Mouse (Mus musculus): ENCODE measurements at regions not wholly inside any gene's neighbourhood (a gene's known extent, or its start where the extent isn't known, plus 50 kb on each side); places are given as distances from the start of the nearest gene placed in this dataset.
"Not testable (repeated sequence)": the region's sequence is repeated elsewhere in the genome, so short reads cannot be mapped to it uniquely, and the experiment has no call there.

DNA sequence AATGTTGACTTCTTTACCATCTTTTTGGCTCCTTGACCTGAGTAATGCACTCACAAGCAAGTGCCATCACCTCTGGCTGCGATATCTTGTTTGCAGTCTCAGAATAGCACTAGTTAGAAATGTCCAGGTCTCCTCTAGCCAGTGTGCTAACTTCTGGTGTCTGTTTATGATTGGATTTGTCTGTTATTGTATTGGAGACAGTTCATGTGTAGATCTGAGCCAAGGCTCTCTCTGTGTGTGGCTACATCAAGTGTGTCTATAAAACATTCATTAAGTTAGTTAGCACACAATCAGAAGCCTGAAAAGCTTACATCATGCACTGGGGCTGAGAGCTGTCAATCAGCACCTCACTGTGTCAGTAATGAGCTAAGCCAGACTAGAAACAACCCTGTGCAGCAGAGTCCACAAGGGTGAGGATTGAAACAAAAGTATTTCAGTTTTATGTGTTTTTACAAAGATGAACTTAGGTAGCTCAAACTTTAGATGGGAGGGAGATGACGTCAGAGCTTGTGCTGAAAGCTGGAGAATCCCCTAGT lies 214.5 kb downstream of the Fam76b start:
- no peak for DNase-seq (ENCODE audit: low spot score in 2 of 2)

DNA sequence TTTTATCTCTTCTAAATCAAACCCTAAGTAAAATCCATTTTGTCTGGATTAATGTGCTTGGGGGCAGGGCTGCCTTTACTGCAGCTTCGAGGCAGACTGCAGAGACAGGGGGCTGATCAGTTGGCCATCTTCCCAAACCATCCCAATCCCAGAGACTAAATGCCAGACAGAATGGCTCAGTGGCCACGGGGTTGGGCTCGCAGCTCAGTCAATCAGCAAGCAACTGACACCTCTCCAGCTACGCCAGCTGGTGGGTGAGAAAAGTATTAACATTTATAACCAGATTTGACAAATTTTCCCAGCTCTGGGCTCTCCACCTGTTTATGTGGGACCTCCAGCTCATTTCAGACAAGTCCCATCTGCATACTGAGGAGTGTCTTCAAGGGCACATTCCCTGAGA lies 220.7 kb downstream of the Fam76b start:
- no peak for DNase-seq (ENCODE audit: low spot score in 2 of 2)
- intact Hi-C loops (cut with DNase I): no loop called here

More for the DNA sequence above, 214.5 kb downstream of the Fam76b start:
- intact Hi-C loops (cut with DNase I): no loop called here

DNA sequence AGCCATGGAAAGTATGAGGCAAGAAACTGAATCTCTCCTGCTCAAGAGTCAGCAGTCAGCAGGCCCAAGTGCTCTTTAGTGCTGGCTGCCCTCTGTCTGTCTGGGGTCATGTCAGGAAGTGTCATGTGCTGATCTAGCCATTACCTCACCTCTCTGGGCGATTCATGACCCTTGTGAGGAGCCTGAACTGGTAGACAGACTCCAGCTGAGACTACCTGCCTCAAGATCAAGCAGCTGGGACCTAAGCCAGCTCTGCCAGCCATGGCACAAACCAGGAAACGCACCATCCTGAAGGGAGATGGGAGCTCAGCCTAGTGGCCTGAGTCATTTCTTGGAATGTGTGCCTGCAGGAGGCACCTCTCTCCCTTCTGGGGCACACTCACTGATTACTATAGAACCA lies 221.2 kb upstream of the Sesn3 start:
- DNase-seq (ENCODE audit: low spot score in 2 of 2): no peak
- intact Hi-C loops (cut with DNase I): no loop called here

DNA sequence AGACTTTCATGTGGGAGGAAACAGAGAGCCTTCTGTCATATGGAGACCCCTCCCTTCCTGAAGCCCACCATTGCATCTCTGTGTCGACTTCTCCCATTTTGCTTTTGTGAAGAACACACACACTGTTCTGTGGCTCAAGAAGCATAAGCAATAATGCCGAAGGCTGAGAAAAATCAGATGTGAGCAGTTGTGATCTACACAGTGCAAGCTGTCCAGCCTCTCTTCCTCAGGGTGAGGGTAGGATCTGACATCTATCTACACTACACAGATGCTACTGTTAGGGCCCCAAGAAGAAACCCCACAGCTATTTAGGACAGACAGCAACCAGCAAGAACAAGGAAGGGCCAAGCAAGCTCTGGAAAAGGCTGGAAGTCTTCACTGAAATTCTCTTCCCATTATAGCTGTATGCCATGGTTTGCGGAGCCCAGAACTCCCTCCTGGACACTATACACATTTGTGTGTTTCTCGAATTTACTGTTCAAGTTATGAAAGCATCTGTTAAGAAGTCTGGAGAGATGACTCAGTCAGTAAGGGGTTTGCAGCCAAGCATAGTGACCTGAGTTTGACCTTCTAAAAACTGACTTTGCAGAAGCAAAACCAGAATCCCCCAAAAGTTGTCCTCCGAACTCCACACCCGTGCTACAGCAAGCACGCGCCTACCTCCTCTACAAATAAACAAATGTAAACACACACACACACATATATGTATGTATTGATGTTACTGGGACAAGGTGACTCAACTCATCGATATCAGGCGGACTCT lies 218.3 kb upstream of the Sesn3 start:
- intact Hi-C loops (cut with DNase I): no loop called here
- DNase-seq (ENCODE audit: low spot score in 2 of 2): no peak

DNA sequence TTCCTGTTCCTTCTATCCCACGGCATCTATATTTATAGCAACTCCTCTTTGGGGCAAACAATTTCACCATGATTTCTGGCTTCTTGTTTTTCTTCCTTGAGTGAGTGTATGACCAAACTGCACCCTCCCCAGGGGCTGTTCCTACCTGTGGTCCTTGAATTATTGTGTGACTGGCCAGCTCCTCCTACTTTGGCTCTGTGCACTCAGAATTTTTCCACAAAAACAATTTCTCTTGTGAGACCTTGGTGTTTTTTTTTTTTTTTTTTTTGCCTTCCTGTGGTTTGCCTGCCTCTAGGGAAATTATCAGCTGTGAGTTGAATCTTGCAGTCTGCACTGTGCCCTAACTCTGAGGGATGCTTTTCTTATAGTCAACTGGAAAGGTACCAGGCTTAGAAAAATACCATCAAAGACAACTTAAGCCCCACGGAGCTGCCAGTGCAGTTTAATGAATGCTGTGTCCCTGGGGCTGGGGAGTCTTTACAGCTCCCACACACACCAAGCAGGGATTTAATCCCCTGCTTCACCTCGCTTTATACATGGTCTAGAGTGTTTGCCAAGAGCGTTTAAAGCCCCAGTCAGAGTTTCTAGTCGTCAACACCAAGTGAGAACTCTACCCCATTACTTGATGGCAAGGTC lies 216.2 kb upstream of the Sesn3 start:
- intact Hi-C loops (cut with DNase I): no loop called here
- DNase-seq (ENCODE audit: low spot score in 2 of 2): peak in 1 of 2 experiments; percentile 5

DNA sequence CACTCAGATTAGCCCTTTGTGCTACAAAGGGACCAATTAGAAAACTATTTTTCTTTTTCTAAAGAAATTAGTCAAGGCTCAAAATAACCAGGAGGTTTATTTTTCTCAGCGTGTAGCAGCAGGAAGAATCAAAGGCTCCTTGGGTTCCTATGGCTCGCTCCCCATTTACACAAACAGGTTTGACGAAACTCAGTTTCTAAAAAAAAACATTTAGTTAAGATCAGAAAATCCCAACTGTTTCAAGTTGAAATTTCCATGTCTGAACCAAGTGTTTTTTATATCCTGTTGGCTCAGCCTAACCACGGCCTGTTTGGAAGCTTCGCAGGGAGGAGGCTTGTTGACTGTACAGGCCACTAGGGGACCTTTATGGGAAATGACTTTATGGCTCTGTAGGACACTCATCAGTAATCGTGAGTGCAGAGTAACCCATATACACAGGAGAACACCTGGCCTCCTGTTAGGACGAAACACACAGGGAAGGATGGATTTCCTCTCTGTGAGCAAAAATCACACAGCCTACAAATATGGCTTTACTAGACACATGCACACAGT lies 215.6 kb upstream of the Sesn3 start:
- DNase-seq (ENCODE audit: low spot score in 2 of 2): peak in 1 of 2 experiments; percentile 18
- intact Hi-C loops (cut with DNase I): no loop called here

DNA sequence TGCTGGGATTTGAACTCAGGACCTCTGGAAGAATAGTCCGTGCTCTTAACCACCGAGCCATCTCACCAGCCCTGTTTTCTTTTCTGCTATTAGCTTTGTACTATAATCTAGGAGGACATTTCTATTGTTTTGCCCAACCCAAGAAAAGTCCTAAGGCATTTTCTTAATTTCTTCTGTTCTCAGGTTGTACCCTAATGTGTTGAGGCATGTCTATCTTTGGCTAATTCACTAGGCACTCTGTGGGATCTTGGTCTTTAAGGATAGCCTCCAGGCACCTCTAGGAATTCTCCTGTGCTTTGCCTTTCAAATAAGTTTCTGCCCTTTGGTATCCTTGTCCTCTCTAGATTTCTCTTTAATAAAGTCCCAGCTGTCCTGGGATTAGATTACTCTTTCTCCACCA lies 214.6 kb upstream of the Sesn3 start:
- DNase-seq (ENCODE audit: low spot score in 2 of 2): no peak
- intact Hi-C loops (cut with DNase I): no loop called here

DNA sequence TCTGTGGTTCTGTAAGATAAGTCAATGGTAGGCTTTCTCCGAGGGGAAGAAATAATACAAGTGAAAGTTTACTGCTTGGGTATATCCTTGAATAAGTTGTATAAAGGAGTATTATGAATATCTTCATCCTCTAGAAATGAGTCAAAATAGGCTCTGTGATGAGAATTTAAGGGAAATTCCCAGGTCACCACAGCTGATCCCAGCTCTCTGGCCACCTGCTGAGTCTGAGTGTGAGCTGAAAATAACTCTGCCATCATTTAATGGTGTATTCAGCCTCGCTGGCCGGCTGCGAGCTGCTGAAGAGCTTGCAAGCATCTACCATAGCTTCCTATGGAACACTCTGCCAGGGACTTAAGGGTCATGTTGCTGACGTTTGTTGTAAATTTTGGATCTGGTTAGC lies 213.5 kb upstream of the Sesn3 start:
- intact Hi-C loops (cut with DNase I): no loop called here
- DNase-seq (ENCODE audit: low spot score in 2 of 2): no peak

DNA sequence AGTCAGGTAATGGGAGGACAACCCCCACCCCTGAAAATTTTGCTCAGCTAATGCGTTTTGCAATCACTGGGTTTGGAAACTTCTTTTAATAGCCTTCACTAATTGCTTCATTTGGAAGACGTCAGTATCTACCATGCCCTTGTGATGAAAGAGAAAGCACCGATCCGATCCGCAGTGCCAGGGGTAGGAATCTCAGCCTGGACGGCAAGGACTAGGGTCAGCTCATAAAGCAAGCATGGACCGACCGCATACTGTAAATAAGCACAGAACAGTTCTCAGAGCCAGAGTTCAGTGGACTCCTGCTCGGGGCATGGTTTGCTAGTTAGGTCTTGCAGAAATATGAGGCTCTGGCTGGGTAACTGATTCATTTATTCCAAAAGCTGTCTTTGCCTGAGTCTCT lies 213.0 kb upstream of the Sesn3 start:
- no peak for DNase-seq (ENCODE audit: low spot score in 2 of 2)
- intact Hi-C loops (cut with DNase I): no loop called here

DNA sequence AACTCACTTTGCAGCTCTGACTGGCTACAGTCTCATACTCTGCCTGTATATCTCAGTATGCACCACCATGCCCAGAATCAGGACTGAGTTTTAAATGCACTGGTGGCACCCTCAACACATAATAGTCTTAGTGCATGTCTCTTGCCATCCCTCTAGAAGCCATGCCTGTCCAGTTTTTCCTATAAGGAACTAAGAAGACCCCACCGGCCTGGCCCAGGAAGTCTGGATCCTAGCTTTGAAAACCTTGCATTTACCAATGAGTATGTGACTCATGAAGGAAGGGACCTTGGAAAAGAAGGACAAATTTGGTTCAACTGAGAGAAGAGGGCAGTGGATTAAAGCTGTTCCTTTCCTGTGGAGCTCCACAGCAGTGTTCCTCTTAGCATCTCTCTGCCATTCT lies 212.2 kb upstream of the Sesn3 start:
- intact Hi-C loops (cut with DNase I): no loop called here
- no peak for DNase-seq (ENCODE audit: low spot score in 2 of 2)

DNA sequence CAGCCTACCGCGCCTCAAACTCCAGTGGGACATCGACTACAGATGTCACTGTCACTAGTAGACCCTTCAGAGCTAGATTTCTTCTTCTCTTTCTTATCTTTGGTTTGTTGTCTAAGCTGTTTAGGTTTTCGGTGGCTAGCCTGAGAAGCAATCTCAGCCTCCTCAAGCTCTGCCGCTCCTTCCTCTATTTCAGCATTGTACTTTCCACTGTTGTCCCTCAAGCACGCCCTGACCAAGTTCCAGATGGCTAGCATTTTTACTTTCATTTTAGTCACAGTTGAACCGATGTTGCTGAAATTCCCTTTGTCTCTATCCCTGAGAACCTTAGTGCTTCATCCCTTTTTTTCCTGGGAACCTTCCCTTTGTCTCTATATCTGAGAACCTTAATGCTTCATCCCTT lies 208.1 kb upstream of the Sesn3 start:
- DNase-seq (ENCODE audit: low spot score in 2 of 2); intact Hi-C loops (cut with DNase I): not testable (repeated sequence)

DNA sequence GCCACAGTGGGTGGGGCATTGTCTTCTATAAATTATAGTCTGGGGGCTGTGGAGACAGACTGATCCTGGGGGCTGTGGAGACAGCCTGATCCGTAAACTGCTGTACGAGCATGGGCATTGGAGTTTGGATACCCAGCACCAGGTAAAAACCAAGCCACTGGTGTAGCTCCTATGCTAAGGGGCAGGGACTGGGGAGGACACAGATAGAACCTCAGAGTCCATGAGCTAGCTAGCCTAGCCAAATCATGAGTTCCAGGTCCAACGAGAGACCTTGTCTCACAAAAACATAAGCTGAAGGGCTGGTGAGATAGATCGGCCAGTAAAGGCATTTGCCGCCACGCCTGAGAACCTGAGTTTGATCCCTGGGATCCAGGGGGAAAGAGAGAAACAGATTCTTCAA lies 205.8 kb upstream of the Sesn3 start:
- intact Hi-C loops (cut with DNase I): no loop called here
- no peak for DNase-seq (ENCODE audit: low spot score in 2 of 2)

DNA sequence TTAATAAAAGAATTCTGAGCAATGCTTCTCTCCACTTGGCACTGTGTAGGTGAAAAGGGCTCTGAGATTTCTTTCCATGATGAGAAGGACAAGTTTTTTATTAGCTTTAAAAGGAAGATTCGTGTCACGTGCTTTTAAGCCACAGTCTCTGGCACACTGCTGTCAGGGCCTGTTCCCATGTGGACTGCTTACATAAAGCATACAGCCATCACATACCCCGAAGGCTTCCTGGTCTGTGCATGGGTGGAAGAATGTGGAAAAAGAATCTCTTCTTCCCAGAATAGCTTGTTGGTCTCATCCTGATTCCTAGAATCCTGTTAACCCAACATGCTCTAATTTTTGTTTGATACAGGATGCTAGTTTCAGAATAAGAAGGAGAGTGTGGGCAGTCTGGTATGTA lies 205.1 kb upstream of the Sesn3 start:
- intact Hi-C loops (cut with DNase I): no loop called here

DNA sequence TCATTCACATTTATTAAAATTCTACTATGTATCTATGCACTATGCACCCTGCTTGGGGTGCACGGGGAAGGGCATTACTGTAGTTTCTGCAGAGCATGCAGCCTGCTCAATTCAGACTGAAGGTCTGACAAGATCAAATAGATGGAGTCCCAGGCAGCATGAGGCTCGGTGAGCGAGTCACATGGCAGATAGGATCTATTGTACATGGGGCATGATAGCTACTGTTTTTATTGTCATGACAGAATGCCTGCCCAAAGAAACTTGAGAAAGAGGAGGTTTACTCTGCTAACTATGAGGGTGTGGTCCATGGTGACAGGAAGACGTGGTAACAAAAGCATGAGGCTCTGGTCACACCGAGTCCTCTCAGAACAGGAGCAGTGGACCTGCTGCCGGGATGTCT lies 203.1 kb upstream of the Sesn3 start:
- no peak for DNase-seq (ENCODE audit: low spot score in 2 of 2)
- intact Hi-C loops (cut with DNase I): no loop called here

More for the DNA sequence above, 205.1 kb upstream of the Sesn3 start:
- no peak for DNase-seq (ENCODE audit: low spot score in 2 of 2)

DNA sequence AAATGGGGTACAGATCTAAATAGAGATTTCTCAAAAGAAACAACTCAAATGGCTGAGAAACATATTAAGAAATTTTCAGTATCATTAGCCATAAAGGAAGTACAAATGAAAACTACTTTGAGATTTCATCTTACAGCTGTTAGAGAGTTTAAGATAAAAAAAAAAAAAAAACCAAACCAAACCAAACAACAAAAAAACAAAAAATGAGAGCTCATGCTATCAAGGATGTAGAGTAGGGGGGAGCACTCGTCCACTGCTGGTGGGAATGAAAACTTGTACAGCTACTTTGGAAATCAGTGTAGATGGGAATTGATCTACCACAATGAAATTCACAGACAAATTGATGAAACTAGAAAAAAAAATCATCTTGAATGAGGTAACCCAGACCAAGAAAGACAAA lies 201.9 kb upstream of the Sesn3 start:
- no peak for DNase-seq (ENCODE audit: low spot score in 2 of 2)
- intact Hi-C loops (cut with DNase I): no loop called here

DNA sequence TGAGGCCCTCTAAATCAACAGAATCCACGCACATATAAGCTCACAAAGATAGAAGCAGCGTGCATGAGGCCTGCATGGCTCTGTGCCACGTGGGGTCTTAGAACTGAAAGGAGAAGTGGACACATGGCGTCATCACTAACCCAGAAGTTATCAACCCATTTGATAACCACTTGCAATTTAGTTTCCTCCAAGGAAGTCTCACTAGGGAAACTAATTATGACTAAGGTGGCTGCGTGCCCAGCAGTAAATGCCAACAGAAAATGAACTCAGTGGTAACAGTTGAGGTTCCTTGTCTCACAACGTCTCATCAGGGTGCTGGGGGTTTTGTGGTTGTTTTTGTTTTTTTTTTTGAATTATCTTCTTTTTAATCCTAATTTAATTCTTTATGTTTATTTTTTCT lies 200.6 kb upstream of the Sesn3 start:
- no peak for DNase-seq (ENCODE audit: low spot score in 2 of 2)
- intact Hi-C loops (cut with DNase I): no loop called here

DNA sequence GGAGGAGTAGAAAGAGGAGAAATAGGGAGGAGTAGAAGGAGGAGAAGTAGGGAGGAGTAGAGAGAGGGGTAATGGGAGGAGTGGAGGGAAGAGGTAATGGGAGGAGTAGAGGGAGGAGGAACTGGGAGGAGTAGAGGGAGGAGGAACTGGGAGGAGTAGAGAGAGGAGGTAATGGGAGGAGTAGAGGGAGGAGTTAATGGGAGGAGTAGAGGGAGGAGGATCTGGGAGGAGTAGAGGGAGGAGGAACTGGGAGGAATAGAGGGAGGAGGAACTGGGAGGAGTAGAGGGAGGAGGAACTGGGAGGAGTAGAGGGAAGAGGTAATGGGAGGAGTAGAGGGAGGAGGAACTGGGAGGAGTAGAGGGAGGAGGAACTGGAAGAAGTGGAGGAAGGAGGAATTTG lies 200.0 kb upstream of the Sesn3 start:
- intact Hi-C loops (cut with DNase I): not testable (repeated sequence)

DNA sequence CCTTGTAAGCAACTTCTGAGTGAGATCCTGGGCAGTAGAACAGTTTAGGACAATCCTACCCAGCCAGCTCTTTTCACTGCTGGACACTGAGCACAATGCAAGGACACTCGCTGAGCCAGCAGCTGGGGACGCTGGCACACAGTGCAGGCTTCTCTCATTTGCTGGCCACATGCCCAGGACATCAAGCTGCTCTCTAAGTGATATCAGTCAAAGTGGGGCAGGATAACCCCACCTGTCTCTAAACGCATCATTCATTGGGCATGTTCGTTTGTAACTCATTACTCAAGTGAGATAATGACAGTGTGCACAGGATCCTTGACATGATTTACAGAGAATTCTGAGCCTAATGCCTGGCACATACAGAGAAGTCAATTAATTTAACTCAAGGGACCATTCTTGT lies 199.4 kb upstream of the Sesn3 start:
- peak in 1 of 2 experiments; percentile 30 for DNase-seq (ENCODE audit: low spot score in 2 of 2)
- intact Hi-C loops (cut with DNase I): no loop called here

More for the DNA sequence above, 200.0 kb upstream of the Sesn3 start:
- DNase-seq (ENCODE audit: low spot score in 2 of 2): not testable (repeated sequence)

DNA sequence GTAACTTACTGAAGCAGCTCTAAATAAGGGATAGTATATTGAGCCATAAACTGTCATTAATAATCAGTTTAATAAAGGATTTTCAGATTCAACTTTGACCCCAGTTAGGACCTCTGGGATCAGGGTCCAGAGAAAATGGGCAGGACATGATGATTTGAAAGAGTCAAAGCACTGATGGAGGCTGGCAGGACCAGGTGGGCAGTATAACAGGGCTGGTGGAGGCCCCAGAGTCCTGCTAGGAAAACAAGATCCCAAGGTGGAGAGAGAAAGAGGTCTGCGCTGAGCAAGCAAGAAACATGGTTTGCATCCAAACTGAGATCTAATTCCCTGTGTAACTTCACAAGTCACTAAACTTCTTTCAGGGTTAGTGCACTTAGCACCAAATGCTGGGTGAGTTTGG lies 199.0 kb upstream of the Sesn3 start:
- intact Hi-C loops (cut with DNase I): no loop called here
- DNase-seq (ENCODE audit: low spot score in 2 of 2): no peak

DNA sequence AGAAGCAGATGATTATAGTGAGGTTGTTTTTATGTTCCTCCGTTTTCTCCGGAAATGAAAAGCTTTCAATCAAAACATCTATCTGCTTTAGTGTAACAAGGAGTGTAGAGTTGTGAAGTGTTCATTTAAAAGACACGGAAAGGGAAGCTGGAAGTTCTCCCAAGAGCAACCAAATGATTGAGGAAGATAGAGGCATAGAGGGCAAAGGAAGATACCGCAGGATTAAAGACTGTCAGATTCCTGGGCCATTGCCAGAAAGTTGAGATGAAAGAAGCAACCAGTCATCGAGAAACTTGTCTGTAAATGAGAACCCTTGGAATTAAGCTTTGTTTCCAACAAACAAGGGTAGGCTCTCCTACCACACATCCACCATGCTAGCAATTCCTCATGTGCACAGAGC lies 198.1 kb upstream of the Sesn3 start:
- no peak for DNase-seq (ENCODE audit: low spot score in 2 of 2)
- intact Hi-C loops (cut with DNase I): no loop called here

DNA sequence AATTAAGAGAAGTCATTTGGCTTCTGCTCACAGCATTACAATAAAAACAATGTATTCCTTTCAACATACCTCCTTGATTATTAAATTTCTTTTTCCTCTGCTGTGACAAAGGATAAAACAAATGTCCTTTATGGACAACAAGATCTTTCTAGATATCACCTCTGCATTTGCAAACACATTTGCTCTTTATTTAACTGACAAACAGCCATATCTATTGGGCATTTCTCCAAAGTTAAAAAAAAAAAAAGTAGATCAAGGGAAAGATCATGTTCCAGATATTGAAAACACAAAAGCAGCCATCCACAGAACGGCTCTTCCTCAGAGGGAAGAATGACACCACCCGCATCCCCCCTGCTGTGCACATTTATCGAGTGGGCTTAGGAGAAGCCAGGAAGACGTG lies 193.7 kb upstream of the Sesn3 start:
- intact Hi-C loops (cut with DNase I): no loop called here
- no peak for DNase-seq (ENCODE audit: low spot score in 2 of 2)
